Mouse (Mus musculus): ENCODE results near the gene Cdc42ep4.
A peak's percentile ranks its signal among the peaks of the same experiment; 100 is the strongest.

The Cdc42ep4 gene

GRCm38 (mm10) chr11:113722405-113723090 lies 29.1 kb downstream of the Cdc42ep4 start:
- no peak for DNase-seq (ENCODE audit: low spot score)

GRCm38 (mm10) chr11:113717767-113718424 lies 33.8 kb downstream of the Cdc42ep4 start:
- no peak for DNase-seq (ENCODE audit: low spot score)

GRCm38 (mm10) chr11:113716132-113716531 lies 35.5 kb downstream of the Cdc42ep4 start:
- no peak for DNase-seq (ENCODE audit: low spot score)

- peak; percentile 49 for DNase-seq (ENCODE audit: low spot score)
Measured at GRCm38 (mm10) chr11:113715078-113715674, 36.5 kb downstream of the Cdc42ep4 start.

- no peak for DNase-seq (ENCODE audit: low spot score)
Measured at GRCm38 (mm10) chr11:113711061-113711460, 40.6 kb downstream of the Cdc42ep4 start.

GRCm38 (mm10) chr11:113710257-113710777 lies 41.4 kb downstream of the Cdc42ep4 start:
- DNase-seq (ENCODE audit: low spot score): peak; percentile 68

- DNase-seq (ENCODE audit: low spot score): peak; percentile 77
Measured at GRCm38 (mm10) chr11:113709731-113710256, 41.9 kb downstream of the Cdc42ep4 start, which contains the start of gene Cpsf4l. Gene Cpsf4l (minus strand): TSS chr11:113710017.

- DNase-seq (ENCODE audit: low spot score): peak; percentile 24
Measured at GRCm38 (mm10) chr11:113709272-113709671, 42.4 kb downstream of the Cdc42ep4 start.

GRCm38 (mm10) chr11:113708629-113709213 lies 43.0 kb downstream of the Cdc42ep4 start:
- no peak for DNase-seq (ENCODE audit: low spot score)

GRCm38 (mm10) chr11:113705966-113706652 lies 45.6 kb downstream of the Cdc42ep4 start:
- DNase-seq (ENCODE audit: low spot score): no peak

- DNase-seq (ENCODE audit: low spot score): peak; percentile 89
Measured at GRCm38 (mm10) chr11:113703758-113704157, 47.9 kb downstream of the Cdc42ep4 start.

GRCm38 (mm10) chr11:113699643-113700042 lies 52.0 kb downstream of the Cdc42ep4 start:
- no peak for DNase-seq (ENCODE audit: low spot score)

GRCm38 (mm10) chr11:113698013-113698545 lies 53.6 kb downstream of the Cdc42ep4 start:
- DNase-seq (ENCODE audit: low spot score): no peak

GRCm38 (mm10) chr11:113697571-113697970 lies 54.1 kb downstream of the Cdc42ep4 start:
- DNase-seq (ENCODE audit: low spot score): peak; percentile 46

GRCm38 (mm10) chr11:113691851-113692250 lies 59.8 kb downstream of the Cdc42ep4 start:
- DNase-seq (ENCODE audit: low spot score): no peak

GRCm38 (mm10) chr11:113691318-113691717 lies 60.4 kb downstream of the Cdc42ep4 start:
- no peak for DNase-seq (ENCODE audit: low spot score)

GRCm38 (mm10) chr11:113690506-113690905 lies 61.2 kb downstream of the Cdc42ep4 start:
- no peak for DNase-seq (ENCODE audit: low spot score)

GRCm38 (mm10) chr11:113687031-113687430 lies 64.7 kb downstream of the Cdc42ep4 start:
- DNase-seq (ENCODE audit: low spot score): peak; percentile 46

- no peak for DNase-seq (ENCODE audit: low spot score)
Measured at GRCm38 (mm10) chr11:113684707-113685426, 66.8 kb downstream of the Cdc42ep4 start.

- DNase-seq (ENCODE audit: low spot score): peak; percentile 96
Measured at GRCm38 (mm10) chr11:113683957-113684706, 67.5 kb downstream of the Cdc42ep4 start, which contains the start of the genes Fam104a and D11Wsu47e. Gene Fam104a (minus strand): TSS chr11:113684155. Gene D11Wsu47e (plus strand): TSS chr11:113684412.

Measured in retina, embryonic 14.5 days (tissue).